Mouse (Mus musculus) stomach, embryonic 15.5 days (tissue): ENCODE measurements around the gene Nod1. TPM values are rescaled to one million over a fixed set of nuclear protein-coding genes. Genes with fewer than 3 reads are reported as not detected.

ENCODE experiments used
- polyA plus RNA-seq: library from polyadenylated mRNA; unstranded; fragments of >200 nt; fragmentation: Nextera tagmentation; extraction: Ambion mirVana; gene quantifications from 2 replicates; pipeline ENCODE4 v1.2.1, GENCODE M21; 2015

Nod1 gene
- polyA plus RNA-seq, 1 experiment from 2014 or later = 7.5 TPM

Other genes starting within 250 kb of the Nod1 start
- gene Znrf2, start 155.7 kb downstream of the Nod1 start, polyA plus RNA-seq = 4.3 and 5.3 TPM in 2 replicates
- gene Ggct, start 20.3 kb upstream of the Nod1 start, polyA plus RNA-seq = 10.2 and 11.1 TPM in 2 replicates
- 138 and 153 TPM in 2 replicates for gene Gars, start 65.4 kb upstream of the Nod1 start, polyA plus RNA-seq
- 0.35 and 0.63 TPM in 2 replicates for gene Crhr2, start 160.4 kb upstream of the Nod1 start, polyA plus RNA-seq
- 0.12 and 0.40 TPM in 2 replicates for gene Inmt, start 202.4 kb upstream of the Nod1 start, polyA plus RNA-seq
- 8.7 and 9.8 TPM in 2 replicates for gene Mindy4, start 230.8 kb upstream of the Nod1 start, polyA plus RNA-seq